Comparison of ENCODE assay signal across 8 mouse cellular contexts in the genomic region with DNA sequence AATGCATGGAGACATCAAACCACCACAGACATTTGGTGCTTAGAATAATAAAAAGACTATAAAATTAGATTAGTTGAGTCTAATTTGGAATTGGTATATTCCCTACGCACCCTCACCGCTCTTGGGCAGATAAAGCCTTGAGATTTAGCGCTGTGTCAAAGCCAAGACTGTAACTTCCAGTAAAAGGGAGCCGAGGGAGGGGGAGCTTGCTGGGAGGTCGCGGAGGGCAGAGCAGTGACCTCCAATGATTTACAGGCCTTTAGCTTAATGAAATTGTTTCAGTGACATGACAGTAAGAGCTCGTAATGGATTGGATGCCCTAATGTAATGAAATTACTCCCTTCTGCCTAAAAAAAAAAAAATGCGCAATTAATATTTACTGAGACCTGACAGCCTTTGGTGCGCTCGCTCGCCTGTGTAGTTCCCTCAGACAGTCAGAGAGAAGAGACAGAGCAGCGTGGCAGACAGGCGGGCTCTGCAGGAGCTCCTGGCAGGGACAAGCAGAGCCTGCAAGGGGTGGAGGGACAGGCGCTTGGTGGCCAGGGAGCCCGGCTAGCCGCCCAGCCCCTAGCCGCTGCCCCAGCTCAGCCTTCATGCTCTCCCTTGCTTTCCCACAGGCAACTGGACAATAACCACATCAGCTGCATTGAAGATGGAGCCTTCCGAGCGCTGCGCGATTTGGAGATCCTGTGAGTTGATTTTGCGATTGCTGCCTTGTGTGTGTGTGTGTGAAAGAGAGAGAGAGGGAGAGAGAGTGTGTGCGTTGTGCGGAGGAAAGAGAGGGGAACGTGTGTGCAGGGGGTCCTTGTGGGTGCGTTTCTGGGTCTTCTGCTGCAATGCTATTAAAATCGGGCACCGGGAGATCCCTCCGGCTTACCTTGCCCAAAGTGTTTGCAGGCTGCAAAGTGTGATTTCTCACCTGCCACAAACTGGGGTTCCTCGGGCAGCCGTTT.
DNase-seq lines count a peak whose midpoint lies in the region; ATAC-seq lines count a peak whose summit lies in the region.

No protein-coding gene starts in this region.

- no peaks in the 10 kb centered on the region for H3K9me3 ChIP-seq in embryonic facial prominence, embryonic 14.5 days (ENCODE audit: control insufficient read depth, low read length)

- H3K27ac ChIP-seq in embryonic facial prominence, embryonic 14.5 days (replicated peaks; ENCODE audit: low read depth, low read length) = no peak overlapping the region

- WGBS in embryonic facial prominence, embryonic 14.5 days = 42% methylated on average over 31 of the region's 31 CpGs

- H3K9ac ChIP-seq in embryonic facial prominence, embryonic 14.5 days (ENCODE audit: low read depth, low read length) = no peak overlapping the region

- no peaks in the 10 kb centered on the region for H3K4me1 ChIP-seq in embryonic facial prominence, embryonic 14.5 days (ENCODE audit: control insufficient read depth, insufficient read depth, low read length)

- H3K36me3 ChIP-seq in embryonic facial prominence, embryonic 14.5 days (ENCODE audit: control insufficient read depth, insufficient read depth, low read length) = no peaks in the 10 kb centered on the region

- ATAC-seq in embryonic facial prominence, embryonic 14.5 days (ENCODE audit: low read depth) = peak; percentile 62; the same call in 1 of the 2 replicates

- DNase-seq in kidney, postnatal 14 days = peak; percentile 16
- no peak for DNase-seq in kidney, postnatal 36 days
- DNase-seq in cerebellum, adult 18-20 months = peak; percentile 52 to 65
- DNase-seq in embryonic facial prominence, embryonic 14.5 days (ENCODE audit: low spot score) = no peak
- DNase-seq in mesoderm, embryonic 11.5 days (ENCODE audit: low read depth, low spot score) = peak; percentile 76
- no peak for DNase-seq in urinary bladder, postnatal 25 days (ENCODE audit: low spot score)
- no peak for DNase-seq in thymus, postnatal 4 days
- DNase-seq in spleen, adult 12 weeks (ENCODE audit: low spot score) = no peak

- H3K27me3 ChIP-seq in embryonic facial prominence, embryonic 14.5 days (replicated peaks; ENCODE audit: control insufficient read depth, insufficient read depth, low read length) = no peaks in the 10 kb centered on the region

- peak overlapping the region; percentile 10; the same call in 1 of the 2 replicates for H3K4me2 ChIP-seq in embryonic facial prominence, embryonic 14.5 days (ENCODE audit: low read depth, low read length)

- no peak overlapping the region for H3K4me3 ChIP-seq in embryonic facial prominence, embryonic 14.5 days (ENCODE audit: low read depth, low read length)

Comparison
In these comparisons a context has a peak if more than half of its experiments do, and no peak if none do; other contexts are left out.
1. DNase-seq: peak in kidney, postnatal 14 days (single experiment), cerebellum, adult 18-20 months (2 of 2) and mesoderm, embryonic 11.5 days (single experiment); none in kidney, postnatal 36 days (0 of 2), embryonic facial prominence, embryonic 14.5 days (single experiment), urinary bladder, postnatal 25 days (single experiment), thymus, postnatal 4 days (single experiment) and spleen, adult 12 weeks (single experiment).